Mouse (Mus musculus): ENCODE results near the gene Plcb2.

Plcb2 gene

DNA sequence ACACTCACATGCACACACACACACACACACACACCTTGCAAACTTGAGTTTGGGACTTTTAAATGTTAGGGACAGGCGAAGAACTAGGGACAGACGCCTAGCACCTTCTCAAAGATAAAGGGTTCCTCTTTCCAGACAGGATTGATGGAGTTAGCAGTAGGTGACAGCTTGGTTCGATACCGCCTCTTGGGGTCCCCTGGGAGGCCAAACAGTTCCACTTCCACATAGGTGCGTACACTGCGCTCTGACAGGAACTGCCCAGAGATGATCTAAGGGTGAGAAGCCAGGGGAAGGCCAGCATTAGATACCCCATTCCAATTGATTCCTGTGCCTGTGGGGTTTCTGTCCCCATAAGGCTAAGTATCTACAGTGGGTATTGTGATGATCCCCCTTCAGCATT is 14.6 kb downstream of the Plcb2 start:
- no peak for DNase-seq (ENCODE audit: low spot score)

DNA sequence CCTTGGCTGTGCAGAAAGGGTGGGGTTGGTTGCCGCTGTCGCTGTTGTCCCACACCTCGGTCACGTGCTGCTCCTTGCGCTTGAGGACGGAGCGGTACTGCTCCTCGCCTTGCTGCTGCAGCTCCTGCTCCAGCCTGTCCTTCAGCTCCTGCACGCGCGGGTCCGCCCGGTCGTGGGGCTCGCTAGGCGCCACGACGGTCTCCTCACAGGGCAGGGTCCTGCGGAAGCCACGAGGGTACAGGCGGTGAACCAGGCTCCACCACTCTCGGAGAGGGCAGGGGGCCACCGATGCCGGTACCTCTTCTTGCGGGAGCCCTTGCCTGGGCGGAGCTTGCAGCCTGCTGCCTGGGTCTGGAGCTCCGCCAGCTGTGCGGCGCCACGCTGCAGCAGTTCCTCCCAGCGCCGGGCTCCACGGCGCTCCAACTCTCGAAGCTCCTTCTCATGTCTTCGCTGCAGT is 17.2 kb downstream of the Plcb2 start:
- DNase-seq (ENCODE audit: low spot score): peak; percentile 64

DNA sequence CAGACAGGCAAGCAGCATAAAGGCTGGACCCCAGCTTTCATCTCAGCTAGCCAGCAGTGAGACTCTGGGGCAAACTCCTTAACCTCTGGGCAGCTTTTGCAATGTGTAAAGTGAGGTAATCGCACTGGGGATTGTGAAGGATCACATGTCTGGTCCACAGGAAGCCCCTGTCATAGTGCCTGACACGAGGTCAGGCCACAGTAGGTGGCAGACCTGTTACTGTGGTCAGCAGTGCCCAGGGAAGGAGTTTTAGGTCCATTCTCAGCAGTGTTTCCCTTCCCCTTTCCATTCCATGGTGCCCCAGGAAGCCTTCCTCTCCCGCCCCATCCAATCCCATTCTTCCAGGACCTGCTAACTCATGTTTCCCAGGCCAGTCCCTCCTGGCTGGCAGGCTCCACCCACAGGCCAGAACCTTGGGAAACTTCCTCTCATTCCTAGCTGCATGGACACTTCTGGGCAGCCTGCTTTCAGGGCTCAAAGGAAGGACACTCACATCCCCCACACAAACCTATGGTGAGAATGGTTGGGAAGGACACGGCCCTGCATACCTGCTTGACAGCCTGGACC is 18.5 kb downstream of the Plcb2 start:
- DNase-seq (ENCODE audit: low spot score): peak; percentile 38

GRCm38 (mm10) chr2:118708472-118708871 is 19.8 kb downstream of the Plcb2 start:
- no peak for DNase-seq (ENCODE audit: low spot score)

- no peak for DNase-seq (ENCODE audit: low spot score)
Observed at GRCm38 (mm10) chr2:118706436-118706835, 21.8 kb downstream of the Plcb2 start.

GRCm38 (mm10) chr2:118703913-118704730 is 24.1 kb downstream of the Plcb2 start, which contains the start of gene Ankrd63:
Gene Ankrd63 (minus strand): TSS chr2:118703963.
- no peak for DNase-seq (ENCODE audit: low spot score)

GRCm38 (mm10) chr2:118702883-118703761 is 25.1 kb downstream of the Plcb2 start:
- DNase-seq (ENCODE audit: low spot score): peak; percentile 70

DNA sequence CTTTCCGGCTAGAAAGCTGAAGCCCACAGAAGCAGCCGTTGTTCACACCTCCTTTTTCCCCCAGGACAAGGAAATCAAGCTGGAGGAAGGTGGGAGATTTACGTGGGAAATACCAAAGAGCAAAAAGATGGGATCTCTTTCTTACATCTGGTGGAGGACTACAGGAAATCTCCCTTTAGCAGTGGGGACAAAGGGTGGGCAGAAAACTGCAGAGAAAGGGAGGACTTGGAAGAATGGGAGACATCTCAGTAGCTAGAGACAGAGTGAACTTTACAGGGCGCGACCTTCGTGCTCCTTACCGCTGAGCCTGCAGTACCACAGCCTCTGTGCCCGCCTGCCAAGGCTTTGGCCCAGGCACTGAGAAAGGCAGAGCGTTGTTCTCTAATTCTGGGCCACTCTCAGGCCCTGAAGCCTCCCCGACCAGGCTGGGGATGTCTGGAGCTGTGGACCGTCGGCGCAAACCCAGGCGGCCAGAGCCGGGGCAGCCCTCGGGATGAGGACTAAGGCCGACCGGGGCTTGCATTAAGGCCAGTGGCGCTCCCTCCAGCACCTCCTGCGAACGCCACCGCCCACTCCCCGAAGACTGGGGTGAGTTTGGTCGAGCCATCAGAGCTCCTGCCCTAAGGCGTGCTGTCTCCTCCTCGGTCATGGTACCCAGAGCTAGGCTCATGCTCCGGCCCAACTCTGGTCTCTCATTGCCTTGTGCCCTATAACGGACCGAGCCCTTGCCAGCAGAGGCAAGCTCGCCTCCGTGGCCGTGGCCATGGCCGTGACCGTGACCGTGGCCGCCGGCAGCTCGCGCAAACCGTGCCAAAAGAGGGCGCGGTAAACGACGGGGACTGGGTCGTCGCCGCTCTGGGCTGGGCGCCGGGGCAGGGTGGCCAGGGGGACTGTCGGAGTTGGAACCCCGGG is 26.0 kb downstream of the Plcb2 start:
- peak; percentile 23 for DNase-seq (ENCODE audit: low spot score)

DNA sequence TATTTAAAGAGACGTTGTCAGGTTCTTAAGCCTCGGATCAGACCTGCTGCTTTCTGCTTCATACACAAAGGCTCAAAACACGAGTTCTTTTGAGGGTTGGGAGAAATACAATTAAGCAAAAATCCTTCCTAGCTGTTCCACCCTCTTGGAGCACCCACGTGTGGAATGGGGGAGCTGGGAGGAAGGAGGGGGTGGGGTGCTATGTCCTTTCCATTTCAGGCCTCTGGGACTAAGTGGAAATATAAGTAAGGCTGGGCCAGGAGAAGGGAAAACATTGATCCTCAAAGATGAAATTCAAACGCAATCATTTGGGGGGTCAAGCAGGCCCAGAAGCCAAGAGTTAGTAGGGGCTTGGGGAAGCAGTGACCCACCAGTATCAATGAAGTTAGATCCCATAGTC is 27.1 kb downstream of the Plcb2 start:
- no peak for DNase-seq (ENCODE audit: low spot score)

DNA sequence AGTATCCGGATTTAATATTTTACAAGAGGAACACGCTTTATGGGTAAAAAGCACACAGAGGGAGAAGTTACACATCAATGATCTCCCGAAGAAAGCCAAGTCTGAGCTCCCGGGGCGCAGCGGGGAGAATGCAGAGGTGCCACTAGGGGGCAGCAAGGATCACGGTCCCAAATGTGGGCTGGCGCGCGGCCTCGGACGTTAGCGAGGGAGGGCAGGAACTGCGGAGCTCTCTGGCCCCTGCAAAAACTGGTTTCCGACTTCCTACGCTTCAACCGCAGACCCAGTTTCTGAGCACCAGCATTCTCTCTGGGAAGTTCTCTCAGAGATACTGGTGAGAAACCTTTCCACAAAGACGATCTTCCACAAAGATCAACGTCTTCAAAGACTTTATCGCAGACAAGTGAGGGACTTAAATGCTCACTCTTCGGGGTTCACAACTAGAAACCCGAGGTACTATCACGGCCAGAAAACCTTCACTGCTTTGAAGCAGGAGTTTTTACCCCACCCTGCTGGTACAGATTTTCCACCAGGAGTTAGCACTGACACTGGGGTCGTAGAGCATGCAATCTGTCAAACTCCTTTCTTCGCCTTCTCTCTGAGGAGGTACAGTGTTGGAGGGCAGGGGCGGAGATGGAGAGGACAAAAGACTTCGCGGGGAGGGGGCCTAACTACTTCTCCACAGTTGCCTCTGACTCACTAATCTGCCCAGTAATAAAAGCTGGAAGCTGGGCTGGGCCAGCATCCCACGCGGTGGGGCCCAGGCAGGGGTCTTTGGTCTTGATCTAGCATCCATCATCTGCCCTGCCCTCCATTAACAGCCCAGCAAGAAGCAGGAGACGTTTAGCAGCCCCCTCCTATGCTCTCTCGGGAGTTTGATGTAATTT is 27.8 kb downstream of the Plcb2 start:
- DNase-seq (ENCODE audit: low spot score): peak; percentile 92

- no peak for DNase-seq (ENCODE audit: low spot score)
Observed at GRCm38 (mm10) chr2:118697955-118698354, 30.3 kb downstream of the Plcb2 start.

DNA sequence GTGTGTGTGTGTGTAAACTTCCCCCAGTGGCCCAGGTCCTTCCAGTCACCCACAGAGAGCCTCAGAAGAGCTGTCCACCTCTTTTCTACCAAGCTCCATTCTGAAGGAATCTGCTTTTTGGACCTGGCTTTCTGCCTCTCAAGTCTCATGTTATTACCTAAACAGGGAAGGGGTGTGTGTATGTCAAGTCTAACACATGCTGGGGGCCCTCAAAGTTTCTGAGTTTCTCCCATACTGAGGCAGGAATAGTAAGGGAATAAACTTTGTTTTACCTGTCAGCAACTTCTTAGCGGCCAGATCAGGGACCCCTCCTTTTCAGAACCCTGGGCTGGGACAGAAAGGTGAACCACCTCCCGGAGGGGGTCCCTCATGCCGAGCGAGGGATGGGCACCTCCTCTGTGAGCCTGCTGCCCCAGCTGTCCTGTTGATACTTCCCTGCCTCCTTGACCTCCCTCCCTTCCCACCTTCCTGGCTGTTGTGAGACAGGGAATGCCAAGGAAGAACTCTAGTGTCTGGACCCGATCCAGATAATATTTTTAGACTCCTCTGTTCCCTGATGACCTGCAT is 30.8 kb downstream of the Plcb2 start:
- DNase-seq (ENCODE audit: low spot score): no peak

DNA sequence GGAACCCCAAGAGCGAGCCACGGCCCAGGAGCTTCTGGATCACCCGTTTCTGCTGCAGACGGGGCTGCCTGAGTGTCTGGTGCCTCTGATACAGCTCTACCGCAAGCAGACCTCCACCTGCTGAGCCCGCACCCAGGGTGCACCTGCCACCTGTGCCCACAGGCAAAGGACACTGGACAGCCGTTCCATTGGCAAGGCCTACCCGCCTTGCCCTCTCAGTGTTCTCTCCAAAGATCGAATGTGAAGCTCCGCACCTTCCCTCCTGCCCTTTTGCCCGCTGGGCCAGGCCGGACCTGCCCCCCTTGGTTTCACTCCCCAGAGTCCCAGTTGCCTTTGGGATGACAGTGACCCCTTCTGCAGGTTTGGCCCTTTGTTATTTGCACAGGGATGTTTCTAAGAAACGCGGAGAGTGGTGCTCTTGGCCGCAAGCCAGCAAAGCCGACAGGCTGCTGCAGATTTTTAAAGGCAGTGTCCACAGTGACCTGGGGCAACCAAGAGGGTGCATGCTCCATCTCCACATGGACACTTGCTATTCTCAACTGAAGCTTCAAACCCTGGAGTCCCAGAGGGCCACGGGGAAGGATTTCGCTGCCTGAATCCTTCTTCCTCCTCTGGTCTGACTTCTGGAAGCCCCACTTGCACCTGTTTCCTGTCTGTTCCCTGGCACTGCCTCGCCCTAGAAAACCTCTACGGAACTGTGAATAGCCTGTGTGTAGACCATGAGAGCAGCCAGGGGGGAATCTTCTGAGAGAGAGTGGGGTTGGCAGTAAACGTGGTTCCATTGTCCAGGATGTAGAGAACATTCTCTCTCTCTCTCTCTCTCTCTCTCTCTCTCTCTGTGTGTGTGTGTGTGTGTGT is 31.6 kb downstream of the Plcb2 start:
- no peak for DNase-seq (ENCODE audit: low spot score)

GRCm38 (mm10) chr2:118695677-118696232 is 32.5 kb downstream of the Plcb2 start:
- DNase-seq (ENCODE audit: low spot score): peak; percentile 80

GRCm38 (mm10) chr2:118693370-118693966 is 34.8 kb downstream of the Plcb2 start:
- no peak for DNase-seq (ENCODE audit: low spot score)

DNA sequence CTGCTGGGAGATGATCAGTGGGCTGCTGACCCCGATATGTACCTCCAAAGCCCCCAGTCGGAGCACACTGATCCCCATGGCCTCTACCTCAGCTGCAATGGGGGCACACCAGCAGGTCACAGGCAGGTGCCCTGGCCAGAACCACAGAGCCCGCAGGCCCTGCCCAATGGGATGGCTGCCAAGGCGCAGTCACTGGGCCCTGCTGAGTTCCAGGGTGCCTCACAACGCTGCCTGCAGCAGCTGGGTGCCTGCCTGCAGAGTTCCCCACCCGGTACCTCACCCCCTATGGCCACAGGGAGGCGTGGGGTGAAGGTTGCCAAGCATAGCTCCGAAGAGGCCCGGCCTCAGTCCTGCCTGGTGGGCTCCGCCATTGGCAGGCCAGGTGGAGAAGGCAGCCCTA is 38.4 kb downstream of the Plcb2 start:
- no peak for DNase-seq (ENCODE audit: low spot score)

GRCm38 (mm10) chr2:118687791-118688190 is 40.4 kb downstream of the Plcb2 start:
- DNase-seq (ENCODE audit: low spot score): no peak

- no peak for DNase-seq (ENCODE audit: low spot score)
Observed at GRCm38 (mm10) chr2:118686693-118687092, 41.5 kb downstream of the Plcb2 start.
